Mouse (Mus musculus): ENCODE data around the gene Dcpp1. TPM values are rescaled to one million over a fixed set of nuclear protein-coding genes. Genes with fewer than 3 reads are reported as not detected.

Gene Dcpp1
- polyA plus RNA-seq, 1 experiment from 2014 or later = not detected

GRCm38 (mm10) chr17:23931157-23931556, 50.5 kb downstream of the Dcpp1 start:
- Histone ChIP-seq H3K4me1 (replicated peaks) (no peaks in the 10 kb centered on the region), H3K9me3 (replicated peaks) (no peaks in the 10 kb centered on the region)

More at GRCm38 (mm10) chr17:23931157-23931556, 50.5 kb downstream of the Dcpp1 start:
- WGBS (ENCODE audit: insufficient replicate concordance) = 18% methylated on average over 5 of the region's 5 CpGs
- Histone ChIP-seq H3K4me2 (no peak overlapping the region), H3K27me3 (no peaks in the 10 kb centered on the region), H3K36me3 (no peaks in the 10 kb centered on the region), H3K4me3 (replicated peaks) (no peak overlapping the region), H3K9ac (no peak overlapping the region), H3K27ac (no peak overlapping the region)
- DNase-seq = no peak
- ATAC-seq (ENCODE audit: low read depth) = no peak

Other genes with a start within 250 kb of the Dcpp1 start
- gene Mmp25, start 235.6 kb upstream of the Dcpp1 start, polyA plus RNA-seq (2015; fragmentation: Nextera tagmentation; extraction: Ambion mirVana) = 0.14 and 0.15 TPM in 2 replicates
- 0.10 and 0.14 TPM in 2 replicates for gene Bicdl2, start 220.4 kb upstream of the Dcpp1 start, polyA plus RNA-seq (2015; fragmentation: Nextera tagmentation; extraction: Ambion mirVana)
- 21.6 and 21.9 TPM in 2 replicates for gene Hcfc1r1, start 207.3 kb upstream of the Dcpp1 start, polyA plus RNA-seq (2015; fragmentation: Nextera tagmentation; extraction: Ambion mirVana)
- gene Thoc6, start 207.0 kb upstream of the Dcpp1 start, polyA plus RNA-seq (2015; fragmentation: Nextera tagmentation; extraction: Ambion mirVana) = 27.6 and 27.8 TPM in 2 replicates
- 6.2 and 6.7 TPM in 2 replicates for gene Tnfrsf12a, start 203.4 kb upstream of the Dcpp1 start, polyA plus RNA-seq (2015; fragmentation: Nextera tagmentation; extraction: Ambion mirVana)
- gene Cldn6, start 201.6 kb upstream of the Dcpp1 start, polyA plus RNA-seq (2015; fragmentation: Nextera tagmentation; extraction: Ambion mirVana) = 0.68 and 1.3 TPM in 2 replicates
- gene Cldn9, start 196.8 kb upstream of the Dcpp1 start, polyA plus RNA-seq (2015; fragmentation: Nextera tagmentation; extraction: Ambion mirVana) = not detected in 2 replicates
- gene 1520401A03Rik, start 158.1 kb upstream of the Dcpp1 start, polyA plus RNA-seq (2015; fragmentation: Nextera tagmentation; extraction: Ambion mirVana) = 0.05 TPM in 1 of 2 replicates, not detected in the other
- 26.6 and 27.8 TPM in 2 replicates for gene Pkmyt1, start 154.5 kb upstream of the Dcpp1 start, polyA plus RNA-seq (2015; fragmentation: Nextera tagmentation; extraction: Ambion mirVana)
- 7.8 and 7.9 TPM in 2 replicates for gene Paqr4, start 140.0 kb upstream of the Dcpp1 start, polyA plus RNA-seq (2015; fragmentation: Nextera tagmentation; extraction: Ambion mirVana)
- 0.10 and 0.17 TPM in 2 replicates for gene Kremen2, start 135.0 kb upstream of the Dcpp1 start, polyA plus RNA-seq (2015; fragmentation: Nextera tagmentation; extraction: Ambion mirVana)
- 12.6 and 13.0 TPM in 2 replicates for gene Flywch1, start 109.3 kb upstream of the Dcpp1 start, polyA plus RNA-seq (2015; fragmentation: Nextera tagmentation; extraction: Ambion mirVana)
- 1.3 and 1.4 TPM in 2 replicates for gene Flywch2, start 94.8 kb upstream of the Dcpp1 start, polyA plus RNA-seq (2015; fragmentation: Nextera tagmentation; extraction: Ambion mirVana)
- gene Srrm2, start 90.3 kb upstream of the Dcpp1 start, polyA plus RNA-seq (2015; fragmentation: Nextera tagmentation; extraction: Ambion mirVana) = 228 and 235 TPM in 2 replicates
- gene Elob, start 51.7 kb upstream of the Dcpp1 start, polyA plus RNA-seq (2015; fragmentation: Nextera tagmentation; extraction: Ambion mirVana) = 535 and 572 TPM in 2 replicates
- gene Prss33, start 44.8 kb upstream of the Dcpp1 start, polyA plus RNA-seq (2015; fragmentation: Nextera tagmentation; extraction: Ambion mirVana) = not detected in 2 replicates
- not detected in 2 replicates for gene Prss32, start 37.0 kb upstream of the Dcpp1 start, polyA plus RNA-seq (2015; fragmentation: Nextera tagmentation; extraction: Ambion mirVana)
- 0.09 and 0.22 TPM in 2 replicates for gene Prss41, start 36.7 kb upstream of the Dcpp1 start, polyA plus RNA-seq (2015; fragmentation: Nextera tagmentation; extraction: Ambion mirVana)
- not detected in 2 replicates for gene Prss21, start 12.8 kb upstream of the Dcpp1 start, polyA plus RNA-seq (2015; fragmentation: Nextera tagmentation; extraction: Ambion mirVana)
- not detected in 2 replicates for gene Dcpp2, start within 50 bp of the Dcpp1 start, polyA plus RNA-seq (2015; fragmentation: Nextera tagmentation; extraction: Ambion mirVana)
- gene Dcpp3, start 36.6 kb downstream of the Dcpp1 start, polyA plus RNA-seq (2015; fragmentation: Nextera tagmentation; extraction: Ambion mirVana) = not detected in 2 replicates
- not detected in 2 replicates for gene Sbp, start 60.8 kb downstream of the Dcpp1 start, polyA plus RNA-seq (2015; fragmentation: Nextera tagmentation; extraction: Ambion mirVana)
- not detected in 2 replicates for gene Sbpl, start 74.4 kb downstream of the Dcpp1 start, polyA plus RNA-seq (2015; fragmentation: Nextera tagmentation; extraction: Ambion mirVana)
- not detected in 2 replicates for gene Prss30, start 99.7 kb downstream of the Dcpp1 start, polyA plus RNA-seq (2015; fragmentation: Nextera tagmentation; extraction: Ambion mirVana)
- gene Prss22, start 117.2 kb downstream of the Dcpp1 start, polyA plus RNA-seq (2015; fragmentation: Nextera tagmentation; extraction: Ambion mirVana) = not detected in 2 replicates
- gene Prss27, start 157.3 kb downstream of the Dcpp1 start, polyA plus RNA-seq (2015; fragmentation: Nextera tagmentation; extraction: Ambion mirVana) = not detected in 2 replicates
- gene Kctd5, start 192.6 kb downstream of the Dcpp1 start, polyA plus RNA-seq (2015; fragmentation: Nextera tagmentation; extraction: Ambion mirVana) = 17.4 and 19.3 TPM in 2 replicates

Data from liver, embryonic 13.5 days (tissue).